Mouse (Mus musculus) hematopoietic multipotent progenitor cell, adult 10-12 weeks (in vitro differentiated cells): ENCODE results near the gene Pkig. TPM values are rescaled to one million over a fixed set of nuclear protein-coding genes. Genes with fewer than 3 reads are reported as not detected.

Experiments
- polyA plus RNA-seq: library from polyadenylated mRNA; stranded (reverse); fragments of >175 nt; gene quantifications from 2 replicates; pipeline ENCODE4 v1.2.3, GENCODE M21; 2012; ENCODE audit warnings: low replicate concordance

Gene Pkig
- 531 and 907 TPM in 2 replicates for polyA plus RNA-seq

DNA sequence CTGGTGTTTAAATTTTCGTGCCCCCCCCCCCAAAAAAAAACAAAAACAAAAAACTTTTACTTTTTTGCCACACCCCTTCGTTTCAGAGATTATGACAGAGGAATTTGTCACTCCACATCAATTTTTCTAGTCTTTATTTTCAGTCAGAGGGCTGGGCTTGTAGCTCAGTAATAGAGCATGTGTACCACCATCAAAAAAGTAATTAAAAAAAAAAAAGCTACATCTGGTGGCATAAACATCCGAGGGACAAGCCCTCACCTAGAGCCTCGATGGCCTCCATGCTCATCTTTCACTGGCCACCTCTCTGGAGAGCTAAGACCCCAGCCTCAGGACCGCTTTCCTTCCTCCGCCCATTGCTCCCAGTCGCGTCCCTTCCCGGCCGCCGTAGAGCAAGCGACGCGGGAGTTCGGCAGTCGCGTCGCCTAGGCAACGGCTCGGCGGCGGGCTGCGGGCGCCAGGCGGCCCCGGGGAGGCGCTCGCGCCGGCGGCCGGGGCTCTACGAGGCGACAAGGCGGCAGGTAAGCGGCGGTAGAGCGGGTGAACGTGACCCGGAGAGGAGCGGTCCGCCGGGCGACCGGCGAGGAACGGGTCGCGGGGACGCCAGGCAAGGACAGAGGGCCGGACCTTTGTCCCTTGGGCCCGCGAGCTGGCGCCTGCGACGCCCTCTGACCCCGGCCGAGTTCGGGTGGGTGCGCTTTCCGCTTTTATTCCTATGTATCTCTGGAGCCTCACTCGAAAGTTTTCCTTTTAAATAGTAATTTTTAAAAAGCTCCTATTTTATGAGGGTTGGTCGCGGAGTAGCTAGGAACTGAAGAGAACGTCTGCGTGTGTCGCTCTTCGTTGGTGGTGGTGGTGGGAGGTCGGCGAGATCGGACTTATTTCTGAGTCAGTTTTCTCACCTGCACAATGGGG is at the start of gene Pkig:
Pkig (plus strand) TSS at position 412 of the 912 bp plus-strand sequence.

DNA sequence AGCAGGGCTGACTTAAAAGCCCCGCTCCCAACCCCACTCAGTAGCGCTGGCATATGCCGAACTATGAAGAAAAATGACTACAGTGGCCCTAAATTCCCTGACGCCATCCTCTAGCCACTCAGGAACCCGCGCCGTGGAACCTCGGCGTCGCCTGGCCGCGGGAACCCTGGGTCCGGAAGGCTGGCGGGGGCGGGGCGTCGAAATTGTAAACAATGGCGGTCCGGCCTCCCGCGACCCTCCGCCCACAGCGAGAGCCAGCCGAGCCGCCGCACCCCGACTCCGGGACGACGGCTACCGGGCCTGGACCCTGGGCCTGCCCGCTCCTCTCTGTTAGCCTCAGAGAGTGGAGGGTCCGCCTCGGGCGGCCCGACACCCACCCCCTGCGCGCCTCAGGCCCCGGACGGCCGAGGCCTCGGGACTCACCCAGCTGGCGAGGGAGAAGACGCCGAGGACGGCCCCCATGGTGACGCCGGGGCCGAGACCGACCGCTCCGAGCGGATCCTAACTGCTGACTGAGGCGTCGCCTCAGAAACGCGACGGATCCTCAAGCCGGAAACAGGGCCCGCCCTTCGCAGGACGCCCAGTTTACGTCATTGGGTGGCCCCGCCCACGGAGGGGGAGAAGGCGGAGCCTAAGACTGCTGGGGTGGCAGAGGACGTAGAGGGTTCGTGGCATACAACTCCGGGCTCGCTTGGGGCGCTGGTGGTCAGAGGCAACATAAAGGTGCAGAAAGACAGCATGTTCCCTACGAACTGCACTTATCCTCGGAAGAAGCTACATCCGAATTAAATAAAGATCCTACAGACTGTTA is 13.4 kb upstream of the Pkig start, which contains the start of gene Serinc3:
Serinc3 (minus strand) TSS at position 557 of the 811 bp plus-strand sequence.

DNA sequence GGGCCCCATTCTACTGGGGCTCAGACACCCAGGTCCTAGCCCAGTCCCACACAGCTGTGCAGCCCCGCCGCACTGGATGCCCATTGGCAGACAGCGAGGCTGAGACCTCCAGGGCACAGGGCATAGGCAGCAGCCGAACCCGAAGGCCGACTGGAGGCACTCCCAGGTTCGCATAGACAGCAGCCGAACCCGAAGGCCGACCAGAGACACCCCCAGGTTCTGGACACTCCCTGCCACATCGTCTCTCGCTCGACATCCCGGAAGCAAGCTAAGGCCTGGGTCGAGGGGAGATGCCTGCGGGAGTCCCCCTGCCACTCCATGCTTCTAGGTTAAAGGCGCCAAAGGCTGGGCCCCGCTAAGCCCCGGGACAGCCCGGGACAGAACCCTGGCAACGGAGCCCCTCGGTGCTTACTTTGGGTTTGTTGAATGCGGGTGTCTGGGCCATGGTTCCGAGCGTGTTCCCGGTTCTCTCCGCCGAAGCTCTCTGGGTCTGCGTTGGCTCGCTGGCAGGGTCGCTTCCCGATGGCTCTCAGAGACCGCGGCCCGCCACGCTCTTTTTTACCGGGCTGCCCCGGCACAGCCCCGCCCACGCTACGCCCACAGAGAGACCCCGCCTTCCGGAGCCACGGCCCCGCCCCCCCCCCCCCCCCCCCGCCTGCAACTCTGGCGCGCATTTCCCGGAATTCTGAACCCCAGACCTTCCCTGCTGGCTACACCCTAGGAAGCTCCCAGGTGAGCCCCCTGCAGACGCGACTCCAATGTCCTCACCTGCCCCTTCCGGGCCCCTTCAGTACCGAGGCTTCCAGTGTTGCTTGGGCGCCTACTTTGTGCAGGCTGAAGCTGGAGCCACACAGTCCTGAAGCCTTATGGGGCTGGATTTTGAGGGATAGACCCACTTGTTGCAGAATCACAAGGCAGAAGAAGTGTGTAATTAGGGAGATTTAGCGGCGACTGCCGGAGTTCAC is 91.7 kb downstream of the Pkig start, which contains the start of gene Ada:
Ada (minus strand) TSS at position 593 of the 965 bp plus-strand sequence.

Other genes with a start within 250 kb of the Pkig start
- gene Oser1, start 233.7 kb upstream of the Pkig start, polyA plus RNA-seq: 6.1 and 6.9 TPM in 2 replicates
- gene Gdap1l1, start 219.9 kb upstream of the Pkig start, polyA plus RNA-seq: not detected in 2 replicates
- gene Fitm2, start 185.8 kb upstream of the Pkig start, polyA plus RNA-seq: 2.7 and 3.3 TPM in 2 replicates
- not detected in 2 replicates for gene R3hdml, start 166.1 kb upstream of the Pkig start, polyA plus RNA-seq
- 0.16 TPM in 1 of 2 replicates, not detected in the other for gene Hnf4a, start 151.6 kb upstream of the Pkig start, polyA plus RNA-seq
- gene Ttpal, start 56.1 kb upstream of the Pkig start, polyA plus RNA-seq: 55.9 and 120 TPM in 2 replicates
- 147 and 245 TPM in 2 replicates for gene Serinc3, start 13.3 kb upstream of the Pkig start, polyA plus RNA-seq
- gene Ada, start 91.9 kb downstream of the Pkig start, polyA plus RNA-seq: 17.0 and 28.5 TPM in 2 replicates
- gene Ccn5, start 162.5 kb downstream of the Pkig start, polyA plus RNA-seq: 2.1 and 5.6 TPM in 2 replicates
- not detected in 2 replicates for gene Kcnk15, start 195.3 kb downstream of the Pkig start, polyA plus RNA-seq